Comparison of ENCODE assay signal across 9 mouse cellular contexts in the genomic region with DNA sequence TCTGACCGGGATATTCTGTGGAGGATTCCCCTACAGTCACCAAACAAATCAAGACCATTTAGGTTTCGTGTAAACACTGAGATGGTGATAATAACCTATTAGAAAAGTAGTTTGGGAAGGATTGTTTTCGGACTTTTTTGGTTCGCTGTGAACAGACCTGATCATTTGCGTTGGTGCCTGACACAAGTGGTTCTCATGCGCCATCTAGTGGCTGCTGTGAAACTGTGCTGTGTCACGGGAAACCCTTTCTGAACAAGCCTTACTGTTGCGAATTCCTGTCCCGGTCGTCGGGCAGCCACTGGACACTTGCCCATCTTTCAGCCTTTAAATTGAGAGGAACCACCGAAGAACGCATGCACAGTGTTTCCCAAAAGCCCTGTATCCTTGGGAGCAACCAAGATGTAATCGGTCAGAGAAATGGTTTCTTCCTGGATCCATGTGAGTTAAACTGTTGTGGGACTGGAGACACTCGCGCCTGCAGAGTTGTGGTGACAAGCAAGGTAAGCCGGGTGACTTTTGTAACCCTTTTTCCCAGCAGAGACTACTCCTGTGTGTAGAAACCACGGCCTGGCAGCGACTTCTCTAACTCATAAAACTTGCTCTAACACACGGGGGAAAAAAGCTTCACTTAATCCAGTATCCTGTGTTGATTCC.
A peak's percentile ranks its signal among the peaks of the same experiment; 100 is the strongest.
DNase-seq lines count a peak whose midpoint lies in the region; ATAC-seq lines count a peak whose summit lies in the region.
"Had no signal": no experiment of that assay in that cellular context is flagged by ENCODE, and none has a peak within 500 bp of the region (broad histone marks: within the 10 kb centered on the region; RNA-seq: fewer than 3 reads in every experiment).

No protein-coding gene starts in this region.

- no peaks in the 10 kb centered on the region for H3K9me3 ChIP-seq in heart, embryonic 11.5 days (replicated peaks; ENCODE audit: control insufficient read depth, low read length)
- no peaks in the 10 kb centered on the region for H3K9me3 ChIP-seq in kidney, embryonic 15.5 days (replicated peaks)
- H3K9me3 ChIP-seq in limb, embryonic 15.5 days = no peaks in the 10 kb centered on the region

- peak overlapping the region; percentile 28 for H3K4me3 ChIP-seq in heart, embryonic 11.5 days (ENCODE audit: low read depth, low read length)
- H3K4me3 ChIP-seq in kidney, embryonic 15.5 days (replicated peaks) = peak overlapping the region; percentile 37
- peak overlapping the region; percentile 36 for H3K4me3 ChIP-seq in limb, embryonic 15.5 days

- H3K9ac ChIP-seq in heart, embryonic 11.5 days (ENCODE audit: low read depth, low read length) = no peak overlapping the region
- no peak overlapping the region for H3K9ac ChIP-seq in kidney, embryonic 15.5 days
- 0 out of 2 replicates have a peak overlapping the region, but pooled peaks have one; percentile 1 for H3K9ac ChIP-seq in limb, embryonic 15.5 days

- H3K4me2 ChIP-seq in heart, embryonic 11.5 days = peak overlapping the region; percentile 54
- peak overlapping the region; percentile 56 for H3K4me2 ChIP-seq in kidney, embryonic 15.5 days
- peak overlapping the region; percentile 42 for H3K4me2 ChIP-seq in limb, embryonic 15.5 days

- 7% methylated on average over 20 of the region's 20 CpGs for WGBS in heart, embryonic 11.5 days (ENCODE audit: insufficient replicate concordance)
- WGBS in kidney, embryonic 15.5 days = 3% methylated on average over 20 of the region's 20 CpGs
- WGBS in limb, embryonic 15.5 days = 4% methylated on average over 20 of the region's 20 CpGs

- no peaks in the 10 kb centered on the region for H3K4me1 ChIP-seq in heart, embryonic 11.5 days (ENCODE audit: control insufficient read depth, insufficient read depth, low read length)
- peaks cover 25% of the 10 kb centered on the region for H3K4me1 ChIP-seq in kidney, embryonic 15.5 days
- peaks cover 8% of the 10 kb centered on the region; the same call in 1 of the 2 replicates for H3K4me1 ChIP-seq in limb, embryonic 15.5 days

- peaks cover 21% of the 10 kb centered on the region for H3K27me3 ChIP-seq in heart, embryonic 11.5 days (ENCODE audit: control insufficient read depth, insufficient read depth, low read length)
- H3K27me3 ChIP-seq in kidney, embryonic 15.5 days = peaks cover 23% of the 10 kb centered on the region
- peaks cover 50% of the 10 kb centered on the region for H3K27me3 ChIP-seq in limb, embryonic 15.5 days

- no peaks in the 10 kb centered on the region for H3K36me3 ChIP-seq in heart, embryonic 11.5 days (ENCODE audit: control insufficient read depth, insufficient read depth, low read length)
- H3K36me3 ChIP-seq in kidney, embryonic 15.5 days = no peaks in the 10 kb centered on the region
- no peaks in the 10 kb centered on the region for H3K36me3 ChIP-seq in limb, embryonic 15.5 days

- H3K27ac ChIP-seq in heart, embryonic 11.5 days (ENCODE audit: low read depth, low read length) = no peak overlapping the region
- H3K27ac ChIP-seq in kidney, embryonic 15.5 days = no peak overlapping the region
- no peak overlapping the region for H3K27ac ChIP-seq in limb, embryonic 15.5 days
- H3K27ac ChIP-seq: macrophage had no signal

- peak; percentile 71 for ATAC-seq in erythroid progenitor cell, adult 5-6 weeks (replicated peaks; ENCODE audit: low FRiP score, poor library complexity, severe bottlenecking)
- ATAC-seq in heart, embryonic 11.5 days (replicated peaks; ENCODE audit: insufficient number of reproducible peaks, low FRiP score, low TSS enrichment) = no peak
- ATAC-seq in kidney, embryonic 15.5 days (replicated peaks; ENCODE audit: low FRiP score) = peak; percentile 31; the same call in 1 of the 2 replicates
- peak; percentile 52; the same call in 1 of the 2 replicates for ATAC-seq in limb, embryonic 15.5 days (ENCODE audit: insufficient number of reproducible peaks, low FRiP score, low TSS enrichment, low read depth)
- peak; percentile 85 for ATAC-seq in monocyte, adult 5-6 weeks (replicated peaks; ENCODE audit: insufficient number of reproducible peaks, low FRiP score, low TSS enrichment, poor library complexity, severe bottlenecking)

- DNase-seq in CD4-positive, CD25-positive, alpha-beta regulatory T cell, adult 2 months (ENCODE audit: low read depth, low spot score) = peak; percentile 91
- peak; percentile 77 for DNase-seq in brain, embryonic 18.5 days (ENCODE audit: low read depth, low spot score)
- DNase-seq in spleen, postnatal 36 days (ENCODE audit: low spot score in 2 of 2) = peak; percentile 64 to 68
